Mouse (Mus musculus) right cerebral cortex, adult 18-20 months (tissue): ENCODE data around the gene Cacng3.

Experiments used
- DNase-seq: peaks from one replicate; pipeline ENCODE4 v3.0.0; 2022; ENCODE audit warnings: mixed read lengths

Gene Cacng3

GRCm38 (mm10) chr7:122670442-122670872 is at the start of gene Cacng3:
Gene Cacng3 (plus strand): TSS chr7:122670492.
- no peak for DNase-seq

GRCm38 (mm10) chr7:122622125-122622774 is 48.0 kb upstream of the Cacng3 start:
- no peak for DNase-seq

GRCm38 (mm10) chr7:122623753-122624152 is 46.5 kb upstream of the Cacng3 start:
- no peak for DNase-seq

- DNase-seq: no peak
These were observed 42.2 kb upstream of the Cacng3 start for GRCm38 (mm10) chr7:122628050-122628449.

- no peak for DNase-seq
These were observed 39.9 kb upstream of the Cacng3 start for GRCm38 (mm10) chr7:122630386-122630785.

GRCm38 (mm10) chr7:122631151-122631550 is 39.1 kb upstream of the Cacng3 start:
- no peak for DNase-seq

GRCm38 (mm10) chr7:122632946-122633345 is 37.3 kb upstream of the Cacng3 start:
- no peak for DNase-seq

- DNase-seq: no peak
These were observed 36.8 kb upstream of the Cacng3 start for GRCm38 (mm10) chr7:122633463-122633862.

GRCm38 (mm10) chr7:122643676-122644075 is 26.6 kb upstream of the Cacng3 start:
- DNase-seq: peak; percentile 70

GRCm38 (mm10) chr7:122649306-122649705 is 21.0 kb upstream of the Cacng3 start:
- DNase-seq: peak; percentile 65

- no peak for DNase-seq
These were observed 17.8 kb upstream of the Cacng3 start for GRCm38 (mm10) chr7:122652523-122652922.

GRCm38 (mm10) chr7:122656671-122657070 is 13.6 kb upstream of the Cacng3 start:
- DNase-seq: no peak

- DNase-seq: no peak
These were observed 12.7 kb upstream of the Cacng3 start for GRCm38 (mm10) chr7:122657423-122658126.

- no peak for DNase-seq
These were observed 4.8 kb upstream of the Cacng3 start for GRCm38 (mm10) chr7:122665311-122666049.

GRCm38 (mm10) chr7:122667903-122668302 is 2.4 kb upstream of the Cacng3 start:
- DNase-seq: peak; percentile 45

GRCm38 (mm10) chr7:122670873-122671641 is 765 bp downstream of the Cacng3 start:
- peak; percentile 89 for DNase-seq

GRCm38 (mm10) chr7:122672981-122673380 is 2.7 kb downstream of the Cacng3 start:
- DNase-seq: peak; percentile 57

GRCm38 (mm10) chr7:122675207-122675606 is 4.9 kb downstream of the Cacng3 start:
- peak; percentile 31 for DNase-seq

GRCm38 (mm10) chr7:122701751-122702150 is 31.5 kb downstream of the Cacng3 start:
- peak; percentile 65 for DNase-seq

GRCm38 (mm10) chr7:122702443-122702842 is 32.2 kb downstream of the Cacng3 start:
- DNase-seq: peak; percentile 49

- DNase-seq: no peak
These were observed 36.4 kb downstream of the Cacng3 start for GRCm38 (mm10) chr7:122706736-122707135.

GRCm38 (mm10) chr7:122716299-122716698 is 46.0 kb downstream of the Cacng3 start:
- no peak for DNase-seq

GRCm38 (mm10) chr7:122718540-122718939 is 48.2 kb downstream of the Cacng3 start:
- peak; percentile 51 for DNase-seq
